Mouse (Mus musculus): ENCODE results near the gene Hapln3.

The Hapln3 gene

DNA sequence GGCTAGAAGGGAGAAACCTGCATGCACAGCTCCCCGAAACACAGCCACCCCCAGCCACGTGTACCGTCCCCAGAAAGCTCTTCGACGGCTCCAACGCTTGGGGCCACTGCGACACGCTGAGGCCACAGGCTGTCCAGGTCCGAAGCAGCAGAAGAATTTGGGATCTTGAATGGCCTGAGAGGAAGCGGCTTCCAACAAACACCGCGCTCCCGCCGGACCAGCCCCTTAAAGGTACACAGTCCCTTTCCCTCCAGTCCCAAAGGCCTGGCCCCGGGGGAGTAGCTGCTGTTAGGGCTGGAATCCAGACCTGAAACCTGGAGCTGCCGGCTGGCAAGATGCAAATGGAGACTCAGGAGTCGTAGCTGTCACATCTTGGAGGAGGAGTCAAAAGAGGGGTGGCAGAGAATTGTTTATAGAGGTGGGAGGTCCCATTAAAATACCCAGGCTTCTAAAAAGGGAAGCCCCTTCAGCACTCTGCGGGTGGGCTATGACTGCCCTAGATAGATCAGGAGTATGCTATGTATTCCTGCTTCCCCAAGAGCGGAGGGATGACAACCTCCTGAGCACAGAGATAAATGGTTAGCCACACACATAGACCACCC is at the start of gene Hapln3:
TSS of gene Hapln3 (minus strand) at position 176 of the 602 bp plus-strand sequence.
- H3K36me3 ChIP-seq (ENCODE audit: control insufficient read depth, insufficient read depth, low read length, poor library complexity, severe bottlenecking): no peaks in the 10 kb centered on the region
- DNase-seq (ENCODE audit: low read depth, low spot score): no peak
- H3K27me3 ChIP-seq (ENCODE audit: control insufficient read depth, insufficient read depth, low read length, poor library complexity, severe bottlenecking): no peaks in the 10 kb centered on the region

DNA sequence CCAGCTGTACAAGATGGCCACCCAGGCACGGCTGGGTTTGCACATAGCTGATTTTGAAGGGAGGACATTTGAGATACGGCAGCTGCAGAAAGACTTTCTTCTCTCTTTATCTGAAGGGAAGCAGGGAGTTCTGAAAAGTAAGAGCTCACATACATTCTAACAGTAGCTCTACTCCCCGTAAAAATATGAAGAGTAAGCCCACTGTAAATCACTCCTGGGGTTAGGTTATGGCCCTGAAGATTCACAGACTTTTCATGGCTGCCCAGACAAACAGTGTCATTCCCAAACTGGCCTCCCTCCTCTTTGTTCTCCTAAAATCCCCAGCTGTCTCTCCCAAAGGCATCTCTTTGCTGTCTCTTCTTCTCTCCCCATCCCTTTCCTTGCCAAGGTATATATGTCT is 43.0 kb upstream of the Hapln3 start:
- Histone ChIP-seq H3K36me3 (ENCODE audit: control insufficient read depth, insufficient read depth, low read length, poor library complexity, severe bottlenecking) (no peaks in the 10 kb centered on the region), H3K27me3 (ENCODE audit: control insufficient read depth, insufficient read depth, low read length, poor library complexity, severe bottlenecking) (no peaks in the 10 kb centered on the region)
- no peak for DNase-seq (ENCODE audit: low read depth, low spot score)

- Histone ChIP-seq H3K36me3 (ENCODE audit: control insufficient read depth, insufficient read depth, low read length, poor library complexity, severe bottlenecking) (no peaks in the 10 kb centered on the region), H3K27me3 (ENCODE audit: control insufficient read depth, insufficient read depth, low read length, poor library complexity, severe bottlenecking) (no peaks in the 10 kb centered on the region)
- DNase-seq (ENCODE audit: low read depth, low spot score): no peak
Measured at GRCm38 (mm10) chr7:79171782-79172181, 41.0 kb upstream of the Hapln3 start.

DNA sequence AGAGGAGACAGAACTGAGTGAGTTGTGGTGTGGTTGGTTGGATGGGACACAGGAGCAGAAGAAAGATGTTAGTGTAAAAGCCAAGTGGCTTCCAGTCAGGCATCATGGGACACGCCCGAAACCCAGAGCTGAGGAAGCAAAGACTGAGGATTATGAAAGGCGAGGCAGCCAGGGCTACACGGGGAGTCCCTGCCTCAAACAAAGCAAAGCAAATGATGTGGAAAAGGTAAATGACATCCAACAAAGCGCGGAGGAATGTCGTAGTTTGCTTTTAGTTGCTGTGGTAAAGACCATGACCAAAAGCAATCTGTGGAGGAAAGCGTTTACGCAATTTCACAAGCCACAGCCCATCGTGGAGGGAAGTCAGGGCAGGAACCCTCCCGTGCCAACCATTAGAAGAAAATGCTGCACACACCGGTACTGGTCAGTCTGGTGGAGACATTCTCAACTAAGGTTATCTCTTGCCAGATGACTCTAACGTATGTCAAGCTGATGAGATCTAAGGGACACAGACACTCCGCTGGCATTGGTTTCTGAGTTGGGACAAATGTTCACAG is 36.3 kb upstream of the Hapln3 start:
- Histone ChIP-seq H3K27me3 (ENCODE audit: control insufficient read depth, insufficient read depth, low read length, poor library complexity, severe bottlenecking) (no peaks in the 10 kb centered on the region; the same call in 1 of the 2 replicates), H3K36me3 (ENCODE audit: control insufficient read depth, insufficient read depth, low read length, poor library complexity, severe bottlenecking) (no peaks in the 10 kb centered on the region)
- DNase-seq (ENCODE audit: low read depth, low spot score): no peak

DNA sequence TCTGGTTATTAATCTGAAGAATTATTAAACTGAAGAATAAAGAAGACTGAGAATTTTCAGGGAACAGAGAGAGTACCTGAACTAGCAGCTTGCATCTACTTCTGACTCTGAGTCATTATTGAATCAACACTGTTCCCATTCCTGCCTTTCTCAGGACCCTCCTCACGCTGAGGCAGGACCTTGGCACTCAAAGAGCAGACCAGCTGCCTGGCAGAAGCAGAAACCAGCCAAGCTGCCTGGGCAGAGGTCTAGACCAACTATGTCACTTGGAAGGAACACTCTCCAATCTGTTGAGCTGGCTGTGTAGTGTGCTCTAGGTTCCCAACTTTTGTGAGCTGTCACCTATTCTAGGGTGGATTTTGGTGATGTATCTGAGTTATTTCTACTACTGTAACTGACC is 28.6 kb upstream of the Hapln3 start:
- H3K36me3 ChIP-seq (ENCODE audit: control insufficient read depth, insufficient read depth, low read length, poor library complexity, severe bottlenecking): no peaks in the 10 kb centered on the region
- H3K27me3 ChIP-seq (ENCODE audit: control insufficient read depth, insufficient read depth, low read length, poor library complexity, severe bottlenecking): no peaks in the 10 kb centered on the region

DNA sequence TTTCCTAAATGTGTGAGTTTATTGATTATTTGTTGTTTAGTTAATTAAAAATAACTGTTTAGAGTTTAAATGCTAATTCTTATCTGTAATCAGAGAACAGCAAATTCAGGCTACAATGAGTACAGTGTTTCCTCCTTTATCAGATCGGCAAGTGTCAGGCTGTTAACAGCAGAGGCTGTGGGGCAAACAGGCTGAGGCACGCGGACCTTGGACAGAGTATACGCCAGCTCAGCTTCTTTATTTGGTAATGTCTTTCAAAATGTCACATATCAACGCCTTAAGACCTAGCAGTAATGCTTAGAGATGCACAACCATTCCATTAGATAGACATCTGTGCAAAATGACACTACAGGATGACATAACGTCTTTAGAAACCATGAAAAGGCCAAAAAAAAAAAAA is 18.7 kb upstream of the Hapln3 start:
- Histone ChIP-seq H3K27me3 (ENCODE audit: control insufficient read depth, insufficient read depth, low read length, poor library complexity, severe bottlenecking) (no peaks in the 10 kb centered on the region), H3K36me3 (ENCODE audit: control insufficient read depth, insufficient read depth, low read length, poor library complexity, severe bottlenecking) (no peaks in the 10 kb centered on the region)
- DNase-seq (ENCODE audit: low read depth, low spot score): no peak

More for the DNA sequence above, 28.6 kb upstream of the Hapln3 start:
- DNase-seq (ENCODE audit: low read depth, low spot score): no peak

DNA sequence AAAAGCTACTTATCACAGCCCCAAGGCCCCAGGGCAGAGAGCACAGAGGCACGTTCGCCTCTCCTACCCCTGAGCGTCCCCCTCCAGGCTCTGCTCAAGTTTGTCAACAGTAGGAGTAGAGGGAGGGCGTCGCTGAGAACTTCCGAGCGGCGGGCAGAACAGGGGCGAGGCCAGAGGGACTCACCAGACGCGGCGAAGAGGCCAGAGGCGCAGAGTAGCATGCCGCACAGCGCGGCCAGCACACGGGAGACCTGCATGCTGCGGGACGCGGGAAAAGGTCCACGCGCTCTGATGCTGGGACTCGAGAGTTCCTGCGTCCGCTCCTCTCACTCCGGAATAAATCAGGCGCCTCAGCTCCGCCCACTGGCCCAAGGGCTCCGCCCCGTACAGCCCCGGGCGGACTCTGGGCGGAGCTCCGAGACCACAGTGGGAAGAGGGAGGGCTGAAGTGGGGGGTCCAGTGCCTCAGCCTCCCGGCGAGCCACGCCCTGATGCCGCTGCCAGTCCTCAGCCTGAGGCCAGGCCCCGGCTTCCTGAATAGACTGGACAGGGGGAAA is 18.0 kb upstream of the Hapln3 start, which contains the start of gene Mfge8:
TSS of gene Mfge8 (minus strand) at position 350 of the 556 bp plus-strand sequence.
- Histone ChIP-seq H3K27me3 (ENCODE audit: control insufficient read depth, insufficient read depth, low read length, poor library complexity, severe bottlenecking) (no peaks in the 10 kb centered on the region), H3K36me3 (ENCODE audit: control insufficient read depth, insufficient read depth, low read length, poor library complexity, severe bottlenecking) (no peaks in the 10 kb centered on the region)
- peak; percentile 78 for DNase-seq (ENCODE audit: low read depth, low spot score)

- H3K27me3 ChIP-seq (ENCODE audit: control insufficient read depth, insufficient read depth, low read length, poor library complexity, severe bottlenecking): no peaks in the 10 kb centered on the region
- no peaks in the 10 kb centered on the region for H3K36me3 ChIP-seq (ENCODE audit: control insufficient read depth, insufficient read depth, low read length, poor library complexity, severe bottlenecking)
- no peak for DNase-seq (ENCODE audit: low read depth, low spot score)
Measured at GRCm38 (mm10) chr7:79147931-79148653, 17.3 kb upstream of the Hapln3 start.

DNA sequence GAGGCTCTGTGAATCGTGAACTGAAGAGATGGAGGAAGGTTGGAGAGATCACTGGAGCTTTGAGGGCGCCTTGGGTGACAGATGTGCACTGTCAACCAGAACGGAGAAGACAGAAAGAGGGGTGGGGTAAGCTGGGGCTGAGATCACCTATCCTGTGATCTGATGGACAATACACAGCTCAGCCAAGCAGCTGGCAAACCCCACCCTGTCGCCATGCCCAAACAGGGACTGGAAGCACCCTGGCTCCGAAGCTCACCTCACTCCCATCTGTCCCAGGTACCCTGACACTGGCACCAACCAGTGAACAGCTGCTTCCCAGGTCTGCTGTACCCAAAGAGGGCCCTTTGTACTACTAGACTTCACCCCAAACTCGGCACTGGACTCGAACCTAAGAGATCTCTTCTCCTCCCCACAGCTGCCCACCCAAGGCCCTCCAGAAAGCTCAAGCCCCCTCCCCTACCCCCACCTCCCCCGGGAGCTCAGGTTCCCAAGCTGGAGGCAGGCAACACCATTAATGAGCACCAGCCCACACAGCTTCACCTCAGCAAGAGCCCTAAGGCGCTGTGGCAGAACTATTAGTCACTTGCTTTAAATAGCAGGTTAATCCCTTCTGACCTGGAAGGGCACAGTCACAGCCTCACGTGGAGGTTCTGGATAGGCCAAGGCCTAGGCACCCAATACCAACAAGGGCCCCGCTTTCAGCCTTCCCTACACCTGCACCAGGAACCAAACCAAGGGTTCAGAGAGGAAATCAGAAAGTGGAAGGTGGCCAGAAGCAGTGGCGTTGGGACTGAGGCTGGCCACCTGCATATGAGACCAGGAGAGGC is 16.4 kb upstream of the Hapln3 start:
- no peak for DNase-seq (ENCODE audit: low read depth, low spot score)
- Histone ChIP-seq H3K36me3 (ENCODE audit: control insufficient read depth, insufficient read depth, low read length, poor library complexity, severe bottlenecking) (no peaks in the 10 kb centered on the region), H3K27me3 (ENCODE audit: control insufficient read depth, insufficient read depth, low read length, poor library complexity, severe bottlenecking) (no peaks in the 10 kb centered on the region)

GRCm38 (mm10) chr7:79140897-79141296 is 10.1 kb upstream of the Hapln3 start:
- DNase-seq (ENCODE audit: low read depth, low spot score): peak; percentile 68
- H3K36me3 ChIP-seq (ENCODE audit: control insufficient read depth, insufficient read depth, low read length, poor library complexity, severe bottlenecking): no peaks in the 10 kb centered on the region
- H3K27me3 ChIP-seq (ENCODE audit: control insufficient read depth, insufficient read depth, low read length, poor library complexity, severe bottlenecking): no peaks in the 10 kb centered on the region

GRCm38 (mm10) chr7:79139891-79140591 is 9.2 kb upstream of the Hapln3 start:
- H3K27me3 ChIP-seq (ENCODE audit: control insufficient read depth, insufficient read depth, low read length, poor library complexity, severe bottlenecking): no peaks in the 10 kb centered on the region
- no peaks in the 10 kb centered on the region for H3K36me3 ChIP-seq (ENCODE audit: control insufficient read depth, insufficient read depth, low read length, poor library complexity, severe bottlenecking)
- no peak for DNase-seq (ENCODE audit: low read depth, low spot score)

GRCm38 (mm10) chr7:79139328-79139824 is 8.6 kb upstream of the Hapln3 start:
- no peaks in the 10 kb centered on the region for H3K36me3 ChIP-seq (ENCODE audit: control insufficient read depth, insufficient read depth, low read length, poor library complexity, severe bottlenecking)
- no peak for DNase-seq (ENCODE audit: low read depth, low spot score)

DNA sequence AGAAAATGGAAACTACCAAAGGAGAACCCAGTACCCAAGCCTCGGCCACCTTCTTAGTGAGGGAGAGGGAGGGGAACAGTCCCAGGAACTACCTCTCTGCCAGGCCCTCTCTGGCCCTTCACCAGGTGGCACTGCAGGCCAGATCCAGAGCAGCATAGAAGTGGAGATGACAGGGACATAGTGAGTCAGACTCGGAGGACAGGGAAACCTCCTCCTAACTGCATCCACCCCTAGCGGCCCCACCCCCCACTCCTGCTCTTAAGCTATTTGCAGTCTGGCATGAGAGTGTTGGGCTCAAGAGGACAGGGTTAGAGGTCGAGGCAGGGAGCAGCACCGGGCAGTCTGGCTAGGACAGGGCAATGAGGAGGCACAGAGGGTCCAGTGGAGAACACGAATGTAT is 2.6 kb upstream of the Hapln3 start:
- H3K27me3 ChIP-seq (ENCODE audit: control insufficient read depth, insufficient read depth, low read length, poor library complexity, severe bottlenecking): no peaks in the 10 kb centered on the region
- no peak for DNase-seq (ENCODE audit: low read depth, low spot score)
- no peaks in the 10 kb centered on the region for H3K36me3 ChIP-seq (ENCODE audit: control insufficient read depth, insufficient read depth, low read length, poor library complexity, severe bottlenecking)

More at GRCm38 (mm10) chr7:79139328-79139824, 8.6 kb upstream of the Hapln3 start:
- no peaks in the 10 kb centered on the region for H3K27me3 ChIP-seq (ENCODE audit: control insufficient read depth, insufficient read depth, low read length, poor library complexity, severe bottlenecking)

DNA sequence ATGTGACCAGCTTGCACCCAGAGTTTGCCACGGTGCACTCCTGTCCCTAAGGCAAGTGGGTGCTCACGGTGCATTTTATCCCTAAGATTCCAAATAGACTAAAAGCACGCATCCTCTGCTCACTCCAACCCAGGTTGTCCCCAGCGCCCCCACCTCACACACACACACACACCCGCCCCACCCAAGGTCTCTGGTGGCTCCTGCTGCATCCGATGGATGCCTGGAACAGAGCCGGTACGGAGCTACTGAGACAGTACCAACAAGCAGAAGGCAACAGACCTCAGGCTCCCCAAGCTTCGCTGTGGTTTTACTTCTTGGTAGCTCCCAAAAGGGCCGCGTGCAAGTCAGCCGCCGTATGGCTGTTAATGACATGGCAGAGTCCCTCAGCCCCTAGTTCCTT is 433 bp downstream of the Hapln3 start:
- no peaks in the 10 kb centered on the region for H3K36me3 ChIP-seq (ENCODE audit: control insufficient read depth, insufficient read depth, low read length, poor library complexity, severe bottlenecking)
- no peak for DNase-seq (ENCODE audit: low read depth, low spot score)
- H3K27me3 ChIP-seq (ENCODE audit: control insufficient read depth, insufficient read depth, low read length, poor library complexity, severe bottlenecking): no peaks in the 10 kb centered on the region

Measured in splenic B cell, adult 2 months (primary cell).